Mouse (Mus musculus) telencephalon, adult 2 months (tissue): ENCODE measurements at regions not wholly inside any gene's neighbourhood (a gene's known extent, or its start where the extent isn't known, plus 50 kb on each side); places are given as distances from the start of the nearest gene placed in this dataset.

Experiments
- DNase-seq: peaks from one replicate; pipeline ENCODE4 v3.0.0-alpha.2; 2011; ENCODE audit warnings: low read depth, low spot score

GRCm38 (mm10) chr2:106538329-106538728 is 154.7 kb upstream of the Mpped2 start:
- DNase-seq, result no peak

- no peak for DNase-seq
These were observed 152.9 kb upstream of the Mpped2 start for GRCm38 (mm10) chr2:106540176-106540575.

- DNase-seq, result no peak
These were observed 146.0 kb upstream of the Mpped2 start for GRCm38 (mm10) chr2:106547117-106547516.

GRCm38 (mm10) chr2:106553666-106554065 is 139.4 kb upstream of the Mpped2 start:
- no peak for DNase-seq

GRCm38 (mm10) chr2:106561571-106562090 is 131.4 kb upstream of the Mpped2 start:
- no peak for DNase-seq

- DNase-seq, result no peak
These were observed 122.8 kb upstream of the Mpped2 start for GRCm38 (mm10) chr2:106570226-106570625.

GRCm38 (mm10) chr2:106571346-106571745 is 121.7 kb upstream of the Mpped2 start:
- no peak for DNase-seq

- DNase-seq, result no peak
These were observed 121.2 kb upstream of the Mpped2 start for GRCm38 (mm10) chr2:106571913-106572312.

- no peak for DNase-seq
These were observed 116.2 kb upstream of the Mpped2 start for GRCm38 (mm10) chr2:106576746-106577323.

- DNase-seq, result no peak
These were observed 115.0 kb upstream of the Mpped2 start for GRCm38 (mm10) chr2:106578062-106578461.

- no peak for DNase-seq
These were observed 112.4 kb upstream of the Mpped2 start for GRCm38 (mm10) chr2:106580663-106581062.

GRCm38 (mm10) chr2:106621251-106621650 is 71.8 kb upstream of the Mpped2 start:
- DNase-seq, result no peak

GRCm38 (mm10) chr2:106622326-106622725 is 70.7 kb upstream of the Mpped2 start:
- no peak for DNase-seq

- DNase-seq, result no peak
These were observed 69.4 kb upstream of the Mpped2 start for GRCm38 (mm10) chr2:106623680-106624079.

GRCm38 (mm10) chr2:106631986-106632385 is 61.1 kb upstream of the Mpped2 start:
- no peak for DNase-seq
